Mouse (Mus musculus) spleen, postnatal 14 days (tissue): ENCODE measurements around the gene Slc22a14.

Experiments
- DNase-seq, 2 experiments: peaks; one replicate each; pipeline ENCODE4 v3.0.0; 2021 to 2022; ENCODE audit warnings: low spot score in 2 of 2

Gene Slc22a14

GRCm38 (mm10) chr9:119357331-119358057, 7.9 kb downstream of the Slc22a14 start, which contains the start of gene Xylb:
Gene Xylb (plus strand): TSS chr9:119357381.
- peak; percentile 75 to 81 for DNase-seq

GRCm38 (mm10) chr9:119355943-119356342, 9.4 kb downstream of the Slc22a14 start:
- no peak for DNase-seq

- no peak for DNase-seq
These were observed 11.4 kb downstream of the Slc22a14 start for GRCm38 (mm10) chr9:119353926-119354325.

- peak; percentile 53 to 74 for DNase-seq
These were observed 13.3 kb downstream of the Slc22a14 start for GRCm38 (mm10) chr9:119352060-119352459.

- DNase-seq, result no peak
These were observed 14.2 kb downstream of the Slc22a14 start for GRCm38 (mm10) chr9:119350947-119351705.

GRCm38 (mm10) chr9:119350531-119350930, 14.8 kb downstream of the Slc22a14 start:
- no peak for DNase-seq

- no peak for DNase-seq
These were observed 19.0 kb downstream of the Slc22a14 start for GRCm38 (mm10) chr9:119346376-119346775.

GRCm38 (mm10) chr9:119342728-119343127, 22.6 kb downstream of the Slc22a14 start:
- no peak for DNase-seq

GRCm38 (mm10) chr9:119340909-119341816, 24.2 kb downstream of the Slc22a14 start, which contains the start of gene Myd88:
Gene Myd88 (minus strand): TSS chr9:119341411.
- peak; percentile 72 to 78 for DNase-seq

GRCm38 (mm10) chr9:119340212-119340580, 25.2 kb downstream of the Slc22a14 start:
- no peak for DNase-seq

GRCm38 (mm10) chr9:119339558-119340211, 25.7 kb downstream of the Slc22a14 start, which contains the start of gene Acaa1a:
Gene Acaa1a (plus strand): TSS chr9:119339676.
- DNase-seq, result peak; percentile 44 to 55

GRCm38 (mm10) chr9:119339106-119339505, 26.2 kb downstream of the Slc22a14 start:
- DNase-seq, result no peak

- DNase-seq, result no peak
These were observed 27.0 kb downstream of the Slc22a14 start for GRCm38 (mm10) chr9:119338350-119338749.

- DNase-seq, result no peak
These were observed 27.5 kb downstream of the Slc22a14 start for GRCm38 (mm10) chr9:119337842-119338241.

- no peak for DNase-seq
These were observed 29.8 kb downstream of the Slc22a14 start for GRCm38 (mm10) chr9:119335571-119335970.

- DNase-seq, result no peak
These were observed 30.5 kb downstream of the Slc22a14 start for GRCm38 (mm10) chr9:119334834-119335233.

GRCm38 (mm10) chr9:119334324-119334723, 31.0 kb downstream of the Slc22a14 start:
- no peak for DNase-seq

GRCm38 (mm10) chr9:119330186-119330963, 35.0 kb downstream of the Slc22a14 start:
- no peak for DNase-seq

- no peak for DNase-seq
These were observed 36.9 kb downstream of the Slc22a14 start for GRCm38 (mm10) chr9:119328488-119328887.

GRCm38 (mm10) chr9:119324130-119324529, 41.2 kb downstream of the Slc22a14 start:
- no peak for DNase-seq
